Mouse (Mus musculus): ENCODE results near the gene Ipp. TPM values are rescaled to one million over a fixed set of nuclear protein-coding genes. Genes with fewer than 3 reads are reported as not detected.

Ipp gene
- polyA plus RNA-seq, 1 experiment, result 6.9 TPM

DNA sequence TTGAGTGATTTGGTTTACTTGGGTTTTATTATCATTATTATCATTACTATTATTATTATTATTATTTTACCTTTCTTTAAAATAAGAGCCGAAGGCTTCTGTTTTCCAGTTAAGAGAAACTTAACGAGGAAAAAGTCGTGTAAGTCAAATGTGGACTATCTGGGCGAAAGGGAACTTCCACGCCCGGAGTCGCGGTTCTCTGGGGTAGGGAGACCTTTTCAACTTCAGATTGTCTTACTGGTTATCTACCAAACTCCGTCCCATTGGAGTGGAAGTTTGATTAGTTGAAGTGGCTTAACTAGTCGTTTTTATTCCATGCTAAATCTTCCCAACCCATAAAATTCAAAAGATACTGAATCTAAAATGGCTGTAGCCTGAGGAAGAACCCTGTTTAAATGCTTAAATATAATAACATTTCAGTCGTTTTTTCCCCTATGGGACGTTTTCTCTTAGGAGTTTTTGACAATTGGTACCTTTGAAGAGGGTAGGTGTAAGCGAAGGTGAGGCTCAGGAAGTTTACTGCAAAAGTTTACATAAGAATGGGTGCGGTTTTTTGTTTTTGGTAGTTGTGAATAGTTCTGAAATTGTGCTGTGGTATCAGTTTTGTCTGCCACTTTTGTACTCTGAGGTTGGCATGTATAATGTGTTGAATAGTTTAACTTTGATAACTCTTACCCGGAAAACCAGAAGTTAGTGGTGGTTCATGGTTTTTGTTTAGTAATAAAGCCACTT, 51.0 kb downstream of the Ipp start:
- peak; percentile 12 for DNase-seq (ENCODE audit: low read depth)
- no peak for TF ChIP-seq POLR2A (IDR thresholded peaks at IDR 0.05; ENCODE audit: borderline replicate concordance, extremely low read depth, insufficient read depth, insufficient read length, poor library complexity, severe bottlenecking)
- no peak for TF ChIP-seq CTCF (IDR thresholded peaks at IDR 0.05; ENCODE audit: borderline replicate concordance, extremely low read depth, insufficient read depth, insufficient read length)

Other genes with a start within 250 kb of the Ipp start
- 163 and 171 TPM in 2 replicates for gene Mast2, start 43.4 kb upstream of the Ipp start, polyA plus RNA-seq (2012; rRNA removed)
- gene Tmem69, start 48.4 kb downstream of the Ipp start, polyA plus RNA-seq (2012; rRNA removed), result 11.4 and 11.9 TPM in 2 replicates
- 34.5 and 35.9 TPM in 2 replicates for gene Gpbp1l1, start 50.1 kb downstream of the Ipp start, polyA plus RNA-seq (2012; rRNA removed)
- 4.1 and 5.0 TPM in 2 replicates for gene Ccdc17, start 89.1 kb downstream of the Ipp start, polyA plus RNA-seq (2012; rRNA removed)
- gene Nasp, start 120.4 kb downstream of the Ipp start, polyA plus RNA-seq (2012; rRNA removed), result 94.4 and 113 TPM in 2 replicates
- 573 and 658 TPM in 2 replicates for gene Akr1a1, start 144.1 kb downstream of the Ipp start, polyA plus RNA-seq (2012; rRNA removed)
- 148 and 177 TPM in 2 replicates for gene Prdx1, start 178.0 kb downstream of the Ipp start, polyA plus RNA-seq (2012; rRNA removed)
- gene Mmachc, start 200.9 kb downstream of the Ipp start, polyA plus RNA-seq (2012; rRNA removed), result 21.4 and 21.7 TPM in 2 replicates
- 30.1 and 59.0 TPM in 2 replicates for gene Ccdc163, start 201.0 kb downstream of the Ipp start, polyA plus RNA-seq (2012; rRNA removed)
- gene Tesk2, start 213.4 kb downstream of the Ipp start, polyA plus RNA-seq (2012; rRNA removed), result 3.1 and 3.9 TPM in 2 replicates